13 mouse cellular contexts compared by ENCODE assay signal in the genomic region with DNA sequence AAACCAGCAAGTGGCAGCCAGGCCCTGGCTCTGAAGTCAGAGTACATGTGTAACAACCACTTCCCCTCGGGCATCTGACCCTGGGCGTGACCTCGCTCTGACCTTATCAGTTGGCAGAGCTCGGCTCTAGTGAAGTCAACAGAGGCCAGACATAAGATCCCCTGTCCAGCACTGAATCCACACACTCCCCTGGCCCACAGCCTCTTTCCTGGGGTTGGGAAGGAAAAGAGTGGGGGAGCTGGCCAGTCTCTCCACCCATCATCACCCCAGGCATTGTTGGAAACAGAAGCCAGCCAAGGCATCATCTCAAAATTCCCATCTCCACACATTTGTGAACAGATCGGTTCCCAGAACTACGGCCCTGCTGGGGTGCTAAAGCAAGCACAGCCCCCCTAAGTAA.
DNase-seq lines count a peak whose midpoint lies in the region; ATAC-seq lines count a peak whose summit lies in the region.
"Had no signal": no experiment of that assay in that cellular context is flagged by ENCODE, and none has a peak within 500 bp of the region (broad histone marks: within the 10 kb centered on the region; RNA-seq: fewer than 3 reads in every experiment).

No protein-coding gene starts in this region.

- H3K27ac ChIP-seq in heart, embryonic 15.5 days, result no peak overlapping the region
- no peak overlapping the region for H3K27ac ChIP-seq in liver, embryonic 11.5 days (ENCODE audit: low read depth, low read length)
- H3K27ac ChIP-seq: forebrain, embryonic 13.5 days; macrophage; stomach, embryonic 15.5 days had no signal

- intact Hi-C loops in heart, postnatal 25 days (cut with DNase I), result loop anchor here (5.0 kb wide), 1 partner anchor 59 kb away; no protein-coding TSS in a partner anchor

- H3K9me3 ChIP-seq in heart, embryonic 15.5 days (replicated peaks), result no peaks in the 10 kb centered on the region
- no peaks in the 10 kb centered on the region for H3K9me3 ChIP-seq in liver, embryonic 11.5 days (ENCODE audit: control insufficient read depth, low read length)
- H3K9me3 ChIP-seq: forebrain, embryonic 13.5 days; stomach, embryonic 15.5 days had no signal

- H3K4me3 ChIP-seq in heart, embryonic 15.5 days, result no peak overlapping the region
- no peak overlapping the region for H3K4me3 ChIP-seq in liver, embryonic 11.5 days (ENCODE audit: low read depth, low read length)
- H3K4me3 ChIP-seq: forebrain, embryonic 13.5 days; stomach, embryonic 15.5 days had no signal

- H3K4me2 ChIP-seq in heart, embryonic 15.5 days, result no peak overlapping the region
- H3K4me2 ChIP-seq in liver, embryonic 11.5 days, result peak overlapping the region; percentile 25
- H3K4me2 ChIP-seq: forebrain, embryonic 13.5 days; stomach, embryonic 15.5 days had no signal

- H3K27me3 ChIP-seq in heart, embryonic 15.5 days, result no peaks in the 10 kb centered on the region
- no peaks in the 10 kb centered on the region for H3K27me3 ChIP-seq in liver, embryonic 11.5 days (replicated peaks; ENCODE audit: control insufficient read depth, insufficient read depth, low read length)
- H3K27me3 ChIP-seq: forebrain, embryonic 13.5 days; stomach, embryonic 15.5 days had no signal

- peak; percentile 50 for ATAC-seq in heart, embryonic 15.5 days (replicated peaks; ENCODE audit: insufficient number of reproducible peaks, insufficient read depth, low FRiP score, low read depth)
- ATAC-seq in liver, embryonic 11.5 days (replicated peaks; ENCODE audit: low FRiP score), result no peak
- ATAC-seq: forebrain, embryonic 13.5 days had no signal

- WGBS in heart, embryonic 15.5 days, result 24% methylated on average over 6 of the region's 6 CpGs
- 38% methylated on average over 6 of the region's 6 CpGs for WGBS in liver, embryonic 11.5 days

- H3K9ac ChIP-seq in heart, embryonic 15.5 days, result no peak overlapping the region
- H3K9ac ChIP-seq in liver, embryonic 11.5 days (ENCODE audit: low read depth, low read length), result no peak overlapping the region
- H3K9ac ChIP-seq: forebrain, embryonic 13.5 days; stomach, embryonic 15.5 days had no signal

- no peak for DNase-seq in heart, postnatal 25 days (ENCODE audit: low spot score)
- DNase-seq in 416B (ENCODE audit: low read depth), result peak; percentile 22
- peak; percentile 24 for DNase-seq in brain, adult 2 months (ENCODE audit: low read depth, low spot score)
- DNase-seq in liver, embryonic 11.5 days (ENCODE audit: low spot score), result no peak
- DNase-seq in thymus, postnatal 36 days, result no peak
- DNase-seq in frontal cortex, adult 2 months (ENCODE audit: extremely low spot score in 1 of 2, low spot score in 1 of 2), result no peak
- DNase-seq: cerebellum, adult 11-12 months; right cerebral cortex, postnatal 4 days; thymus, postnatal 25 days had no signal

- peaks cover 14% of the 10 kb centered on the region for H3K4me1 ChIP-seq in heart, embryonic 15.5 days (replicated peaks)
- H3K4me1 ChIP-seq in liver, embryonic 11.5 days (replicated peaks; ENCODE audit: control insufficient read depth, insufficient read depth, low read length), result no peaks in the 10 kb centered on the region; the same call in 1 of the 2 replicates
- H3K4me1 ChIP-seq: forebrain, embryonic 13.5 days; stomach, embryonic 15.5 days had no signal

- no peaks in the 10 kb centered on the region for H3K36me3 ChIP-seq in heart, embryonic 15.5 days
- no peaks in the 10 kb centered on the region for H3K36me3 ChIP-seq in liver, embryonic 11.5 days (ENCODE audit: control insufficient read depth, insufficient read depth, low read length)
- H3K36me3 ChIP-seq: stomach, embryonic 15.5 days had no signal

Comparison
In these comparisons a context has a peak if more than half of its experiments do, and no peak if none do; other contexts are left out.
1. DNase-seq: peak in 416B (single experiment) and brain, adult 2 months (single experiment); none in heart, postnatal 25 days (single experiment), liver, embryonic 11.5 days (single experiment), thymus, postnatal 36 days (0 of 2) and frontal cortex, adult 2 months (0 of 2).